Mouse (Mus musculus) C2C12 (cell line): Measurements from ENCODE around the gene Hist1h2ba. TPM values are rescaled to one million over a fixed set of nuclear protein-coding genes. Genes with fewer than 3 reads are reported as not detected.
A peak's percentile ranks its signal among the peaks of the same experiment; 100 is the strongest.

Source experiments
- H3K27me3 ChIP-seq: one replicate; pipeline ENCODE4 v1.6.1; 2011; ENCODE audit not compliant: control insufficient read depth, insufficient read depth, insufficient read length
- H3K36me3 ChIP-seq: one replicate; pipeline ENCODE4 v1.6.1; 2011; ENCODE audit not compliant: control insufficient read depth, insufficient read depth
- H3K4me3 ChIP-seq: one replicate; pipeline ENCODE4 v1.5.1; 2011; ENCODE audit warnings: mild to moderate bottlenecking, control low read depth; ENCODE audit not compliant: poor library complexity, insufficient read depth, severe bottlenecking
- H3K79me2 ChIP-seq: one replicate; pipeline ENCODE4 v1.6.1; 2011; ENCODE audit not compliant: control insufficient read depth, insufficient read depth
- H3K79me3 ChIP-seq: one replicate; pipeline ENCODE4 v1.6.1; 2011; ENCODE audit warnings: low read depth, control low read depth
- H3ac ChIP-seq: one replicate; pipeline ENCODE3; 2011; ENCODE audit warnings: low read depth; ENCODE audit not compliant: control insufficient read depth, insufficient read length
- CEBPB ChIP-seq: IDR thresholded peaks from one replicate; pipeline ENCODE4 v1.6.1; 2011; ENCODE audit warnings: low read depth, mild to moderate bottlenecking, control low read depth, moderate library complexity
- CTCF ChIP-seq: IDR thresholded peaks from one replicate; pipeline ENCODE4 v1.5.1; 2011; ENCODE audit not compliant: control insufficient read depth, insufficient read depth, insufficient read length
- FOSL1 ChIP-seq: IDR thresholded peaks from one replicate; pipeline ENCODE4 v1.8.0; 2011; ENCODE audit warnings: mild to moderate bottlenecking, low read length; ENCODE audit not compliant: poor library complexity, insufficient read depth, severe bottlenecking
- MAX ChIP-seq: IDR thresholded peaks from one replicate; pipeline ENCODE4 v1.6.1; 2011; ENCODE audit warnings: mild to moderate bottlenecking, control low read depth
- MYOD1 ChIP-seq: IDR thresholded peaks from one replicate; pipeline ENCODE4 v1.6.1; 2011; ENCODE audit warnings: low read depth; ENCODE audit not compliant: control insufficient read depth, insufficient read length
- MYOG ChIP-seq: IDR thresholded peaks from one replicate; pipeline ENCODE4 v1.6.1; 2011; ENCODE audit not compliant: control insufficient read depth, insufficient read length; ENCODE audit errors: extremely low read depth
- USF1 ChIP-seq: IDR thresholded peaks from one replicate; pipeline ENCODE4 v1.6.1; 2011; ENCODE audit warnings: low read depth, mild to moderate bottlenecking, control low read depth, moderate library complexity
- polyA plus RNA-seq: library from polyadenylated mRNA; unstranded; fragments of >200 nt; fragmentation: generic; extraction: Trizol; gene quantifications from one replicate; pipeline ENCODE4 v1.2.1, GENCODE M21; 2012; ENCODE audit warnings: missing spikeins

The Hist1h2ba gene
- polyA plus RNA-seq, 1 experiment, result not detected

DNA sequence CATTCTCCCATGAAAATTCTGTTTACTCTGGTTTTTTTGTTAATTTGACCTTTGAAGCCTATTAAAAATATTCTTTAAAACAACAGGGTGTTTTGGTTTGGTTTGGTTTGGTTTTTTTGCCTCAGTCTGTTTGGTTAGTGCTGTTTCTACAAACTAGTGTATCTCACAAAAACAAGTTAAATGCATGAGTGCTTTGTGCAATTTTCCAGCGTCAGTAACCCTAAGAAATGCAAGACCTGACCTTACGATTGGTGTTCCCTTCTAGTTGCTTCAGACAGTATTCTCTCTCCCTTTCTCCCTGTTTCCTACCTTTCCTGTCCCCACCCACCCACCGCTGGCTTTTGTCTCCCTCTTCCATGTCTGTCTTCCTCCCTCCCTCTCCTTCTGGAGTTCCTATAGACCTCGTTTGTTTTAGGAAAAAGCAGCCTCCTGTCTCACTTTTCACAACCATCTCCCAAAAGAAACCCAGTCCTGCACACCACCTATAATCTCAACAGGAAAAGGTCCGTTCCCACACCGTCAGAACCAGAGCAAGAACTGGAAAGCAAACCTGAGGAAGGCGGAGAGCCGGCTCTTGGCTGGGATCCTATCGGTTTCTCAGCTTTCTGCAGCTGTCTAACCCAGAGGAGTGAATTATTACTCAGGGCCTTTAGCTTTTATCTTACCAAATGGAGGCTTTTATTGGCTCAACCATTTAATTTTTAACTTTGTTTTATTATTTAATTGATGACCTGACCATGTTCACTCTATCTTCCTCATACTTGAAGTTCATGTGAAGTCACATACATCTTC, 19.4 kb downstream of the Hist1h2ba start, which contains the start of gene Slc17a4:
Gene Slc17a4, minus strand, starts transcription at position 634 of the 792 bp plus-strand sequence.
- Histone ChIP-seq H3K36me3 (no peaks in the 10 kb centered on the region), H3K79me2 (no peaks in the 10 kb centered on the region), H3ac (no peak within 1 kb of the TSS), H3K79me3 (no peaks in the 10 kb centered on the region), H3K4me3 (no peak within 1 kb of the TSS), H3K27me3 (no peaks in the 10 kb centered on the region)
- TF ChIP-seq MAX (no peak), CEBPB (no peak), FOSL1 (no peak), MYOG (no peak), CTCF (no peak)

DNA sequence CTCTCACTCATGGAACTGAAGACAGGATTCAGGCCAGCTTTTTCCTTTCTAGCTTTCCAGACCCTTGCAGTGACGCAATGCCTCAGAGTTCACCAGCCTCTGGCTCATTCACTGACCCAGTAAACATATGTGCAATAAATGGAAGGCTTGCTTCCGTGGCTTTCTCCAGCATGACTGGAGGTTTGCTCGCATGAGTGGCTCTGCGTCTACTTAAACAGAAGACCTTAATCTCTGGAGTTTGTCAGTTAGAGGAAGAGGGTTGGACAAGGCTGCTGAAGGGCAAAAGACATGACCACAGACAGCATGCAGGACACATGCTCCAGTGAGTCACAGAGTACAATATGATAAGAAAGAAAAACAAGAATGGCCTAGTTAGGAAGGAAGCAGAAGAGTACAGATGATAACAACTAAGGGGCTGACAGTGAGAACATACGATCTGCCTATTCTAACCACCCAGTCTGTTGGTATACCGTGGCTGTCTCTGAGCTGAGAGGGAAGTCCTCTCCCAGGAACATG, 20.1 kb downstream of the Hist1h2ba start:
- TF ChIP-seq MYOG (no peak), FOSL1 (peak; percentile 33), MYOD1 (no peak)

DNA sequence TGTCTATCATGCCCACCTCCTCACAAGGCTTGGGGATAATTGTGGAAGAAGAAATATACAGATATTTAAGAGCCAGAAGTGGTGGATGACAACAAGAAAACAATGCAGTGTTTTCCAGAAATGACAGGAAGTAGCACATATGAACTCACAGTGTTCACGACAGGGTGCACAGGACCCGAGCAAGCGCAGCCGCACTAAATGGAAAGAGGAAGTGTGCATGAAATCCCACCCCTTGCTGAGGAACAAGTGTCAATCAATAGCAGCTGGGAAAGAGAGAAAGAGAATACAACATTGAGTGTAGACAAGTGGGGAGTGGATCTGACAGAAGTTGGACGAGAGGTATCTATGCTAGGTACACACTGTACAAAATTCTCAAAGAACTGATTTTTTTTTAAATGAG, 22.6 kb downstream of the Hist1h2ba start:
- Histone ChIP-seq H3ac (no peak overlapping the region), H3K79me3 (no peaks in the 10 kb centered on the region), H3K27me3 (no peaks in the 10 kb centered on the region), H3K36me3 (no peaks in the 10 kb centered on the region), H3K79me2 (no peaks in the 10 kb centered on the region), H3K4me3 (no peak overlapping the region)
- no peak for TF ChIP-seq MYOG
- TF ChIP-seq CTCF, result no peak
- no peak for TF ChIP-seq CEBPB
- TF ChIP-seq USF1, result no peak
- no peak for TF ChIP-seq MAX
- TF ChIP-seq MYOD1, result no peak
- TF ChIP-seq FOSL1, result no peak

More for the DNA sequence above, 20.1 kb downstream of the Hist1h2ba start:
- H3ac ChIP-seq, result no peak overlapping the region
- no peaks in the 10 kb centered on the region for H3K79me2 ChIP-seq
- no peaks in the 10 kb centered on the region for H3K27me3 ChIP-seq
- no peaks in the 10 kb centered on the region for H3K36me3 ChIP-seq
- H3K4me3 ChIP-seq, result no peak overlapping the region
- no peaks in the 10 kb centered on the region for H3K79me3 ChIP-seq

DNA sequence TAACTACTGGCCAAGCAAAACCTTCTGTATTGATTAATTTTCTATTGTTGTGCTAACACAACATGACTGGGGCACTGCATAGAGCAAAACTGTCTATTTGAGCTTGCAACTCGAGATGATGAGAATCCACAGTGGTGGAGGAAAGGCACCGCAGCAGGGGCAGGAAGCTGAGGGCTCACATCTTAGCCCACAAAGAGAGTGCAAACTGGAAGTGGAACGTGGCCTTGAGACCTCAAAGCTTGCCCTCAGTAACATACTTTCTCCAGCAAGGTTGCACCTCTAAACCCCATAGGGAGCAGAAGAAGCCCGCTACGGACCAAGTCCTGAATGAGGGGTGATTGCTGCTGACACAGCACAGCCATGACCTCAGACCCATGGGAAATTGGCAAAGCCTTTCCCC, 23.8 kb downstream of the Hist1h2ba start:
- no peak overlapping the region for H3ac ChIP-seq
- no peaks in the 10 kb centered on the region for H3K79me2 ChIP-seq
- TF ChIP-seq USF1, result no peak
- no peak for TF ChIP-seq MYOG
- TF ChIP-seq CEBPB, result no peak

GRCm38 (mm10) chr13:23906906-23907305, 27.1 kb downstream of the Hist1h2ba start:
- Histone ChIP-seq H3K36me3 (no peaks in the 10 kb centered on the region), H3ac (no peak overlapping the region), H3K27me3 (peaks cover 10% of the 10 kb centered on the region), H3K79me2 (no peaks in the 10 kb centered on the region), H3K79me3 (no peaks in the 10 kb centered on the region), H3K4me3 (no peak overlapping the region)
- no peak for TF ChIP-seq CTCF
- no peak for TF ChIP-seq MYOG
- no peak for TF ChIP-seq USF1
- TF ChIP-seq MYOD1, result no peak
- TF ChIP-seq FOSL1, result no peak
- TF ChIP-seq CEBPB, result no peak
- TF ChIP-seq MAX, result no peak

More for the DNA sequence above, 23.8 kb downstream of the Hist1h2ba start:
- H3K4me3 ChIP-seq, result no peak overlapping the region
- no peaks in the 10 kb centered on the region for H3K27me3 ChIP-seq
- no peaks in the 10 kb centered on the region for H3K79me3 ChIP-seq
- H3K36me3 ChIP-seq, result no peaks in the 10 kb centered on the region

GRCm38 (mm10) chr13:23898242-23898641, 35.7 kb downstream of the Hist1h2ba start:
- Histone ChIP-seq H3K4me3 (no peak overlapping the region), H3K79me3 (no peaks in the 10 kb centered on the region), H3ac (no peak overlapping the region), H3K79me2 (no peaks in the 10 kb centered on the region), H3K27me3 (peaks cover 19% of the 10 kb centered on the region), H3K36me3 (no peaks in the 10 kb centered on the region)
- TF ChIP-seq FOSL1 (no peak), CEBPB (no peak), MYOG (no peak), USF1 (no peak), MYOD1 (no peak), MAX (no peak), CTCF (no peak)
